Mouse (Mus musculus): Measurements from ENCODE around the gene Pgm2l1. TPM values are rescaled to one million over a fixed set of nuclear protein-coding genes. Genes with fewer than 3 reads are reported as not detected.

Pgm2l1 gene
- polyA plus RNA-seq (2014; fragmentation: Illumina TruSeq; extraction: RNeasy Lipid Tissue Mini Kit (QIAGEN cat#74804); ENCODE audit: low read depth, low replicate concordance), result 7.0 TPM

GRCm38 (mm10) chr7:100227158-100227875, at the start of gene Pgm2l1:
Pgm2l1 (plus strand) TSS chr7:100227394.

DNA sequence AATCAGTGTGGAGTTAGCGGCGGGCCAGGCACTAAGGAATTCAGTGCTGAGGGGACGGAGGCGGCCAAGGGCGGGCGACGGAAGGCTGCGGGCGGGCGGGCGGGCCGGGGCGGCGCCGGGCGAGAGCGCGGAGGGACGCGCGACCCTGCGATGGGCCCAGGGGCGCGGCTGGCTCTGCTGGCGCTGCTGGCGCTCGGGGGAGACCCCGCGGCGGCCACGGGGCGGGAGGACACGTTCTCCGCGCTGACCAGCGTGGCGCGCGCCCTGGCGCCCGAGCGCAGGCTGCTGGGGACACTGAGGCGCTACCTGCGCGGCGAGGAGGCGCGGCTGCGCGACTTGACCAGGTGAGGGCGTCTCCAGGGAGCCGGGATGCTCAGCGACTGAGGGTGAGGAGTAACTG, 58.2 kb downstream of the Pgm2l1 start, which contains the start of gene P4ha3:
Gene P4ha3 (plus strand): TSS at position 138 of the 400 bp plus-strand sequence.

Other genes starting within 250 kb of the Pgm2l1 start
- gene Rnf169, start 246.9 kb upstream of the Pgm2l1 start, polyA plus RNA-seq (2014; fragmentation: Illumina TruSeq; extraction: RNeasy Lipid Tissue Mini Kit (QIAGEN cat#74804); ENCODE audit: low read depth, low replicate concordance), result 8.0 TPM
- gene Chrdl2, start 221.2 kb upstream of the Pgm2l1 start, polyA plus RNA-seq (2014; fragmentation: Illumina TruSeq; extraction: RNeasy Lipid Tissue Mini Kit (QIAGEN cat#74804); ENCODE audit: low read depth, low replicate concordance), result 3.9 TPM
- gene Pold3, start 105.8 kb upstream of the Pgm2l1 start, polyA plus RNA-seq (2014; fragmentation: Illumina TruSeq; extraction: RNeasy Lipid Tissue Mini Kit (QIAGEN cat#74804); ENCODE audit: low read depth, low replicate concordance), result 18.3 TPM
- 10.1 TPM for gene Lipt2, start 68.1 kb upstream of the Pgm2l1 start, polyA plus RNA-seq (2014; fragmentation: Illumina TruSeq; extraction: RNeasy Lipid Tissue Mini Kit (QIAGEN cat#74804); ENCODE audit: low read depth, low replicate concordance)
- 12.2 TPM for gene Kcne3, start 50.9 kb upstream of the Pgm2l1 start, polyA plus RNA-seq (2014; fragmentation: Illumina TruSeq; extraction: RNeasy Lipid Tissue Mini Kit (QIAGEN cat#74804); ENCODE audit: low read depth, low replicate concordance)
- not detected for gene P4ha3, start 58.1 kb downstream of the Pgm2l1 start, polyA plus RNA-seq (2014; fragmentation: Illumina TruSeq; extraction: RNeasy Lipid Tissue Mini Kit (QIAGEN cat#74804); ENCODE audit: low read depth, low replicate concordance)
- gene C2cd3, start 144.8 kb downstream of the Pgm2l1 start, polyA plus RNA-seq (2014; fragmentation: Illumina TruSeq; extraction: RNeasy Lipid Tissue Mini Kit (QIAGEN cat#74804); ENCODE audit: low read depth, low replicate concordance), result 24.0 TPM
- gene Ppme1, start 144.9 kb downstream of the Pgm2l1 start, polyA plus RNA-seq (2014; fragmentation: Illumina TruSeq; extraction: RNeasy Lipid Tissue Mini Kit (QIAGEN cat#74804); ENCODE audit: low read depth, low replicate concordance), result 35.6 TPM
- 10.0 TPM for gene Ucp3, start 245.6 kb downstream of the Pgm2l1 start, polyA plus RNA-seq (2014; fragmentation: Illumina TruSeq; extraction: RNeasy Lipid Tissue Mini Kit (QIAGEN cat#74804); ENCODE audit: low read depth, low replicate concordance)